8 mouse cellular contexts compared by ENCODE assay signal in the genomic region with DNA sequence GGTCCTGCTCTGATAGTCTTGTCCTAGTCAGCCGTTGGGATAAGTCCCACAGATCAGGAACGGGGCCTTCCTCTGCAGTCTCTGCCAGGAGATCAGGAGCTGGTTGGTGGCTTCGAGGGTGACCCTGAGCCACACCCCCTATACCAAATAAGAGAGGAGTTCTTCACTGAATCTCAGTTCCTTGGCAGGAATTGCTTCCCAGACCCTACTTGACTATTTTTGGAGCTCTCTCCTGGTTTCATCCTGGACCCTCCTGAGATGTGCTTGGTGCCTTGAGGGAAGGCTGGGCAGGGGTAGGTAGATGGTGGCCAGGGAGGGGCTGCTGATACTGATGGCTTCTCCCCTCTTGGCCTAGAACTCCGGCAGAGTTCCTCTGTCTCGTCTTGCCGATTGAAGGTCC. TPM values are rescaled to one million over a fixed set of nuclear protein-coding genes. Genes with fewer than 3 reads are reported as not detected.
A peak's percentile ranks its signal among the peaks of the same experiment; 100 is the strongest.
DNase-seq lines count a peak whose midpoint lies in the region; ATAC-seq and TF ChIP-seq lines count a peak whose summit lies in the region.

No protein-coding gene starts in this region.

- no peak overlapping the region for H3K9ac ChIP-seq in hindbrain, embryonic 11.5 days (ENCODE audit: low read depth, low read length)
- H3K9ac ChIP-seq in heart, postnatal 0 days (replicated peaks; ENCODE audit: low read depth, low read length), result no peak overlapping the region

- 86% methylated on average over 6 of the region's 6 CpGs for WGBS in hindbrain, embryonic 10.5 days
- WGBS in hindbrain, embryonic 11.5 days, result 87% methylated on average over 6 of the region's 6 CpGs
- WGBS in heart, postnatal 0 days, result 65% methylated on average over 6 of the region's 6 CpGs
- WGBS in macrophage (ENCODE audit: missing documents), result 33% methylated on average over 4 of the region's 6 CpGs

- H3K4me2 ChIP-seq in hindbrain, embryonic 11.5 days (replicated peaks; ENCODE audit: low read depth, low read length), result no peak overlapping the region
- H3K4me2 ChIP-seq in heart, postnatal 0 days (ENCODE audit: low read depth, low read length), result peak overlapping the region; percentile 68; the same call in 1 of the 2 replicates

- H3K4me1 ChIP-seq in hindbrain, embryonic 10.5 days (replicated peaks), result peaks cover 69% of the 10 kb centered on the region
- peaks cover 8% of the 10 kb centered on the region; the same call in 1 of the 2 replicates for H3K4me1 ChIP-seq in hindbrain, embryonic 11.5 days (replicated peaks; ENCODE audit: control insufficient read depth, insufficient read depth, low read length)
- H3K4me1 ChIP-seq in G1E (ENCODE audit: insufficient read depth, low read depth, low read length), result peaks cover 82% of the 10 kb centered on the region
- H3K4me1 ChIP-seq in heart, postnatal 0 days (ENCODE audit: control insufficient read depth, insufficient read depth), result peaks cover 21% of the 10 kb centered on the region

- no peaks in the 10 kb centered on the region for H3K9me3 ChIP-seq in hindbrain, embryonic 10.5 days
- no peaks in the 10 kb centered on the region for H3K9me3 ChIP-seq in hindbrain, embryonic 11.5 days (ENCODE audit: control insufficient read depth, low read length)
- H3K9me3 ChIP-seq in G1E (replicated peaks), result no peaks in the 10 kb centered on the region
- H3K9me3 ChIP-seq in heart, postnatal 0 days (replicated peaks; ENCODE audit: control insufficient read depth, low read length), result no peaks in the 10 kb centered on the region

- peaks cover 24% of the 10 kb centered on the region for H3K27me3 ChIP-seq in hindbrain, embryonic 10.5 days (ENCODE audit: insufficient read depth, poor library complexity, severe bottlenecking)
- peaks cover 4% of the 10 kb centered on the region; the same call in 1 of the 2 replicates for H3K27me3 ChIP-seq in hindbrain, embryonic 11.5 days (ENCODE audit: control insufficient read depth, insufficient read depth, low read length)
- no peaks in the 10 kb centered on the region for H3K27me3 ChIP-seq in G1E (ENCODE audit: insufficient read depth, low read length)
- no peaks in the 10 kb centered on the region for H3K27me3 ChIP-seq in heart, postnatal 0 days (ENCODE audit: control insufficient read depth, insufficient read depth, low read length)

- no peak for DNase-seq in hindbrain, embryonic 10.5 days (ENCODE audit: low spot score)
- no peak for DNase-seq in hindbrain, embryonic 11.5 days (ENCODE audit: low spot score)
- no peak for DNase-seq in G1E (ENCODE audit: low spot score)
- DNase-seq in heart, postnatal 0 days (ENCODE audit: low spot score), result no peak
- DNase-seq in kidney, adult 18-20 months, result no peak
- no peak for DNase-seq in frontal cortex, postnatal 36 days (ENCODE audit: low spot score in 2 of 2)

- no peak for TF ChIP-seq EP300 in heart, postnatal 0 days (IDR thresholded peaks at IDR 0.05; ENCODE audit: low read depth)

- TF ChIP-seq CTCF in G1E (IDR thresholded peaks at IDR 0.05; ENCODE audit: low read depth, low read length), result no peak
- TF ChIP-seq CTCF in heart, postnatal 0 days (IDR thresholded peaks at IDR 0.05; ENCODE audit: low read depth), result no peak

- peak overlapping the region; percentile 35; the same call in 1 of the 2 replicates for H3K4me3 ChIP-seq in hindbrain, embryonic 10.5 days
- H3K4me3 ChIP-seq in hindbrain, embryonic 11.5 days (ENCODE audit: low read depth, low read length), result no peak overlapping the region
- H3K4me3 ChIP-seq in G1E (ENCODE audit: low read depth, low read length) (peak overlapping the region; percentile 91), macrophage (ENCODE audit: inconsistent target) (peak overlapping the region; percentile 28)
- H3K4me3 ChIP-seq in heart, postnatal 0 days (ENCODE audit: low read depth, low read length), result 0 out of 2 replicates have a peak overlapping the region, but pooled peaks have one; percentile 0

- ATAC-seq in hindbrain, embryonic 11.5 days (ENCODE audit: low FRiP score), result no peak
- no peak for ATAC-seq in G1E (ENCODE audit: extremely low read depth, insufficient number of reproducible peaks, low FRiP score, poor library complexity, severe bottlenecking)
- no peak for ATAC-seq in heart, postnatal 0 days (ENCODE audit: insufficient read depth, low read depth)
- no peak for ATAC-seq in megakaryocyte progenitor cell, adult 5-6 weeks (replicated peaks; ENCODE audit: poor library complexity)

- H3K27ac ChIP-seq in hindbrain, embryonic 10.5 days, result peak overlapping the region; percentile 76
- no peak overlapping the region for H3K27ac ChIP-seq in hindbrain, embryonic 11.5 days (ENCODE audit: low read depth, low read length)
- peak overlapping the region; percentile 50 for H3K27ac ChIP-seq in heart, postnatal 0 days (ENCODE audit: low read depth)
- peak overlapping the region; percentile 93 for H3K27ac ChIP-seq in macrophage

- peaks cover 44% of the 10 kb centered on the region for H3K79me2 ChIP-seq in macrophage (ENCODE audit: inconsistent target)

- H3K36me3 ChIP-seq in hindbrain, embryonic 10.5 days, result peaks cover 46% of the 10 kb centered on the region
- H3K36me3 ChIP-seq in hindbrain, embryonic 11.5 days (ENCODE audit: control insufficient read depth, insufficient read depth, low read length), result no peaks in the 10 kb centered on the region
- H3K36me3 ChIP-seq in G1E (replicated peaks) (peaks cover 73% of the 10 kb centered on the region), macrophage (ENCODE audit: inconsistent target) (peaks cover 36% of the 10 kb centered on the region)
- peaks cover 25% of the 10 kb centered on the region; the same call in 1 of the 2 replicates for H3K36me3 ChIP-seq in heart, postnatal 0 days (replicated peaks; ENCODE audit: control insufficient read depth, insufficient read depth, low read length)

RNA-seq across cellular contexts. Expression of gene Ucp2, which starts 3.2 kb away (rescaled TPM):
- polyA plus RNA-seq in hindbrain, embryonic 10.5 days (2016; fragmentation: Nextera tagmentation; extraction: Ambion mirVana), result 122 and 123 TPM in 2 replicates
- polyA plus RNA-seq in hindbrain, embryonic 11.5 days (2014; fragmentation: Nextera tagmentation; extraction: Ambion mirVana), result 97.7 and 99.6 TPM in 2 replicates
- total RNA-seq in G1E (2014; fragmentation: Nextera tagmentation) (688 and 701 TPM in 2 replicates), G1E (2017) (142 and 164 TPM in 2 replicates)
- polyA plus RNA-seq in G1E (2012) (838 and 989 TPM in 2 replicates), macrophage (2018) (934 to 1,261 TPM (median 1,117 TPM) in 3 replicates)
- total RNA-seq in heart, postnatal 0 days (2014; rRNA removed; ENCODE audit: low replicate concordance), result 71.4 and 234 TPM in 2 replicates
- polyA plus RNA-seq in heart, postnatal 0 days (2015; fragmentation: Nextera tagmentation; extraction: Ambion mirVana), result 339 and 342 TPM in 2 replicates
- total RNA-seq in macrophage (2018; cell fraction: chromatin; rRNA removed), result 100 to 1,000 TPM in 12 of 26 experiments, 10 to 100 TPM in 14; 11.5 to 444 (median 80.1) TPM
- 1,000 to 10,000 TPM in 4 of 26 experiments, 100 to 1,000 TPM in 22; 386 to 1,183 (median 657) TPM for total RNA-seq in macrophage (2018; cell fraction: cytosol; rRNA removed)
- total RNA-seq in macrophage (2018; cell fraction: nucleus; rRNA removed), result 100 to 1,000 TPM in 24 of 26 experiments, 10 to 100 TPM in 2; 72.3 to 437 (median 188) TPM
- total RNA-seq in megakaryocyte progenitor cell, adult 5-6 weeks (2015), result 208 and 232 TPM in 2 replicates
- total RNA-seq in megakaryocyte progenitor cell, adult 5-6 weeks (2017), result 90.4 and 97.3 TPM in 2 replicates

RNA-seq across cellular contexts. Expression of gene Dnajb13, which starts 18.4 kb away (rescaled TPM):
- polyA plus RNA-seq in hindbrain, embryonic 10.5 days (2016; fragmentation: Nextera tagmentation; extraction: Ambion mirVana), result 1.9 and 9.2 TPM in 2 replicates
- 7.1 and 7.8 TPM in 2 replicates for polyA plus RNA-seq in hindbrain, embryonic 11.5 days (2014; fragmentation: Nextera tagmentation; extraction: Ambion mirVana)
- not detected in 2 replicates for total RNA-seq in G1E (2014; fragmentation: Nextera tagmentation)
- total RNA-seq in G1E (2017), result 0.16 and 0.35 TPM in 2 replicates
- not detected in 2 replicates for polyA plus RNA-seq in G1E (2012)
- not detected in 2 replicates for total RNA-seq in heart, postnatal 0 days (2014; rRNA removed; ENCODE audit: low replicate concordance)
- 0.07 and 0.52 TPM in 2 replicates for polyA plus RNA-seq in heart, postnatal 0 days (2015; fragmentation: Nextera tagmentation; extraction: Ambion mirVana)
- total RNA-seq in macrophage (2018; cell fraction: chromatin; rRNA removed), result 1 to 10 TPM in 12 of 26 experiments, under 1 TPM in 11, not detected in 3; 0.33 to 2.9 (median 1.1) TPM
- total RNA-seq in macrophage (2018; cell fraction: cytosol; rRNA removed), result 1 to 10 TPM in 21 of 26 experiments, under 1 TPM in 5; 0.59 to 2.8 (median 1.4) TPM
- 1 to 10 TPM in 11 of 26 experiments, under 1 TPM in 13, not detected in 2; 0.24 to 4.2 (median 0.93) TPM for total RNA-seq in macrophage (2018; cell fraction: nucleus; rRNA removed)
- 0.88 to 2.8 TPM (median 2.0 TPM) in 3 replicates for polyA plus RNA-seq in macrophage (2018)
- total RNA-seq in megakaryocyte progenitor cell, adult 5-6 weeks (2015), result not detected in 2 replicates
- 0.17 TPM in 1 of 2 replicates, not detected in the other for total RNA-seq in megakaryocyte progenitor cell, adult 5-6 weeks (2017)

RNA-seq across cellular contexts. Expression of gene Ucp3, which starts 23.6 kb away (rescaled TPM):
- polyA plus RNA-seq in hindbrain, embryonic 10.5 days (2016; fragmentation: Nextera tagmentation; extraction: Ambion mirVana), result 0.09 TPM in 1 of 2 replicates, not detected in the other
- polyA plus RNA-seq in hindbrain, embryonic 11.5 days (2014; fragmentation: Nextera tagmentation; extraction: Ambion mirVana), result not detected in 2 replicates
- total RNA-seq in G1E (2014; fragmentation: Nextera tagmentation) (not detected in 2 replicates), G1E (2017) (0.33 TPM in 1 of 2 replicates, not detected in the other)
- polyA plus RNA-seq in G1E (2012) (not detected in 2 replicates), macrophage (2018) (not detected in 3 replicates)
- 0.12 and 15.6 TPM in 2 replicates for total RNA-seq in heart, postnatal 0 days (2014; rRNA removed; ENCODE audit: low replicate concordance)
- polyA plus RNA-seq in heart, postnatal 0 days (2015; fragmentation: Nextera tagmentation; extraction: Ambion mirVana), result 17.6 and 23.3 TPM in 2 replicates
- total RNA-seq in macrophage (2018; cell fraction: chromatin; rRNA removed), result under 1 TPM in 6 of 26 experiments, not detected in 20; 0.26 to 0.71 (median 0.52) TPM
- total RNA-seq in macrophage (2018; cell fraction: cytosol; rRNA removed), result under 1 TPM in 2 of 26 experiments, not detected in 24; 0.10 to 0.12 TPM
- under 1 TPM in 3 of 26 experiments, not detected in 23; 0.21 to 0.41 (median 0.28) TPM for total RNA-seq in macrophage (2018; cell fraction: nucleus; rRNA removed)
- 0.15 TPM in 1 of 2 replicates, not detected in the other for total RNA-seq in megakaryocyte progenitor cell, adult 5-6 weeks (2015)
- total RNA-seq in megakaryocyte progenitor cell, adult 5-6 weeks (2017), result not detected in 2 replicates

RNA-seq across cellular contexts. Expression of gene Coa4, which starts 40.5 kb away (rescaled TPM):
- polyA plus RNA-seq in hindbrain, embryonic 10.5 days (2016; fragmentation: Nextera tagmentation; extraction: Ambion mirVana), result 20.4 and 23.3 TPM in 2 replicates
- polyA plus RNA-seq in hindbrain, embryonic 11.5 days (2014; fragmentation: Nextera tagmentation; extraction: Ambion mirVana), result 20.6 and 22.8 TPM in 2 replicates
- total RNA-seq in G1E (2014; fragmentation: Nextera tagmentation) (15.4 and 20.0 TPM in 2 replicates), G1E (2017) (21.9 and 22.0 TPM in 2 replicates)
- polyA plus RNA-seq in G1E (2012) (9.1 and 9.6 TPM in 2 replicates), macrophage (2018) (33.7 to 48.0 TPM (median 34.1 TPM) in 3 replicates)
- 4.3 and 9.0 TPM in 2 replicates for total RNA-seq in heart, postnatal 0 days (2014; rRNA removed; ENCODE audit: low replicate concordance)
- polyA plus RNA-seq in heart, postnatal 0 days (2015; fragmentation: Nextera tagmentation; extraction: Ambion mirVana), result 21.1 and 26.5 TPM in 2 replicates
- 10 to 100 TPM in 9 of 26 experiments, 1 to 10 TPM in 17; 1.2 to 24.0 (median 5.3) TPM for total RNA-seq in macrophage (2018; cell fraction: chromatin; rRNA removed)
- 10 to 100 TPM; 13.0 to 43.0 (median 34.9) TPM for total RNA-seq in macrophage (2018; cell fraction: cytosol; rRNA removed)
- total RNA-seq in macrophage (2018; cell fraction: nucleus; rRNA removed), result 10 to 100 TPM in 7 of 26 experiments, 1 to 10 TPM in 19; 1.4 to 23.3 (median 6.9) TPM
- total RNA-seq in megakaryocyte progenitor cell, adult 5-6 weeks (2015), result 10.7 and 21.3 TPM in 2 replicates
- total RNA-seq in megakaryocyte progenitor cell, adult 5-6 weeks (2017), result 11.6 and 13.0 TPM in 2 replicates

Comparison
In these comparisons a context has a peak if more than half of its experiments do, and no peak if none do; other contexts are left out.
1. RNA of gene Ucp3, which starts 23.6 kb away (polyA plus RNA-seq): 17.6 to 23.3 TPM in heart, postnatal 0 days; 0.09 TPM in hindbrain, embryonic 10.5 days, not detected in macrophage, not detected in hindbrain, embryonic 11.5 days and not detected in G1E; every median in the first group is over 10 times any median in the second.